Mouse (Mus musculus) adrenal gland, postnatal 25 days (tissue): Measurements from ENCODE around the gene Cd59b. TPM values are rescaled to one million over a fixed set of nuclear protein-coding genes. Genes with fewer than 3 reads are reported as not detected.

Experiments
- DNase-seq: peaks from one replicate; pipeline ENCODE4 v3.0.0; 2021; ENCODE audit warnings: mixed read lengths
- total RNA-seq: library from RNA; stranded (reverse); gene quantifications from 2 replicates; pipeline ENCODE4 v1.2.3, GENCODE M21; 2021

Cd59b gene
- total RNA-seq, 1 experiment from 2014 or later = 6.4 TPM

GRCm38 (mm10) chr2:104119097-104119496 lies 49.4 kb downstream of the Cd59b start:
- no peak for DNase-seq

GRCm38 (mm10) chr2:104120312-104120711 lies 50.7 kb downstream of the Cd59b start:
- DNase-seq = no peak

DNA sequence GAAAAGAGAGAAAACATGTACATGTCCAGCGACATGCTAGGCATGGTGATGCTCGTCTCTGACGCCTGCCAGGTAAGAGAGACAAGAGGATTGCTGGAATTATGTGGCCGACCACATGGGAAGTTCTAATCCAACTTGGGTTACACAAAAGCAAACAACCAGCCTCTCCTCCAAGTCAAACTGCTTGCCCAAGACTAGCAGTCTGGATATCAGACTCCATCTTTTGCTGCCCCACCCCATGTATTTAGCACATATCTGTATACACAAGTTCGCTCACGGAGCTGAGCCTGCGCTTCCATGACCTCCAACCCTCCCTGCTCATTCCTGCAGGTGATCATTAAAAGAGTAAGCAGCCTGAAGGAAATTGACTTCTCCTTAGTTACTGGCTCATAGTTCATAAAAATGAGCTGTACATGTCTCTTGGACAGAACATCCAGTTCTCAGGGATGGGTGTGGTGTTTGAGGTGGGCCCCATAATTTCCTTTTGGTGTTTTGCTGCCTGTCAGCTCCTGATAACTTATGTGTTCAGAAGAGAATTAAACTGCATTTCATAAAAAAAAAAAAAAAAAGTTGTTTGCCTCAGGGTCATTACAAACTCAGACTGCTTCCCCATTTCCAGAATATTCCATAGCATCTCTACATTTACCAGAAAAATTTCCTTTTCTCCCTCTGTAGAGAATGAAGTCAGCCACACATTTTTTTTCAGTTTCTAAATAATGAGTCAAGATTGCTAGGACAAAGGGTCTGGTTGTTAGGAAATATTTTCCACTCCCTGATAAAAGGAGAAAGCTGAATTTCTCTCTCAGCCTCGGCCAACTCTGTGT lies 52.2 kb downstream of the Cd59b start:
- no peak for DNase-seq

- peak; percentile 95 for DNase-seq
These were observed 53.1 kb downstream of the Cd59b start, which contains the start of gene A930018P22Rik for GRCm38 (mm10) chr2:104122505-104123378. Gene A930018P22Rik, plus strand, starts transcription at chr2:104122769.

DNA sequence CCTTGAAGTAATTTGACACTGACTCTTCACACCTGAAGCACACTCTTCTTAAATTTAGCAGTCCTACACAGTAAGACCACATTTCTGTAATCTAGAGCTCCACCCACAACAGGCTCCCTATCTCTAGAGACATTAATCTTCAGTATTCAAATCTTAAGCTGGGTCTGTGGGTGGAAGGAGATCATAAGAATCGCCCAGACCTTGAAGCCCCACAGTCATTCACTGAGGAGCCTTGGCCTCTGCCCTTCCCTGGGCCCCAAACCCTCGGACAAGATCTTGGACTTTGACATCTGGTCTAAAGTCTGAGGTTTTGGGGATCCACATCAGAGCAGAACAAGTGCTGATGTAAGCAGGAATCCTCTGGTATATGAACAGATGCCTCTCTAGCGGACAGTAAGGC lies 53.9 kb downstream of the Cd59b start:
- no peak for DNase-seq

GRCm38 (mm10) chr2:104124071-104124470 lies 54.4 kb downstream of the Cd59b start:
- DNase-seq = no peak

- DNase-seq = peak; percentile 57
These were observed 59.3 kb downstream of the Cd59b start for GRCm38 (mm10) chr2:104128803-104129531.

GRCm38 (mm10) chr2:104130165-104130564 lies 60.5 kb downstream of the Cd59b start:
- DNase-seq = no peak

- DNase-seq = peak; percentile 64
These were observed 61.3 kb downstream of the Cd59b start for GRCm38 (mm10) chr2:104130969-104131368.

- no peak for DNase-seq
These were observed 62.7 kb downstream of the Cd59b start for GRCm38 (mm10) chr2:104132266-104132859.

- DNase-seq = no peak
These were observed 63.6 kb downstream of the Cd59b start for GRCm38 (mm10) chr2:104133042-104133810.

DNA sequence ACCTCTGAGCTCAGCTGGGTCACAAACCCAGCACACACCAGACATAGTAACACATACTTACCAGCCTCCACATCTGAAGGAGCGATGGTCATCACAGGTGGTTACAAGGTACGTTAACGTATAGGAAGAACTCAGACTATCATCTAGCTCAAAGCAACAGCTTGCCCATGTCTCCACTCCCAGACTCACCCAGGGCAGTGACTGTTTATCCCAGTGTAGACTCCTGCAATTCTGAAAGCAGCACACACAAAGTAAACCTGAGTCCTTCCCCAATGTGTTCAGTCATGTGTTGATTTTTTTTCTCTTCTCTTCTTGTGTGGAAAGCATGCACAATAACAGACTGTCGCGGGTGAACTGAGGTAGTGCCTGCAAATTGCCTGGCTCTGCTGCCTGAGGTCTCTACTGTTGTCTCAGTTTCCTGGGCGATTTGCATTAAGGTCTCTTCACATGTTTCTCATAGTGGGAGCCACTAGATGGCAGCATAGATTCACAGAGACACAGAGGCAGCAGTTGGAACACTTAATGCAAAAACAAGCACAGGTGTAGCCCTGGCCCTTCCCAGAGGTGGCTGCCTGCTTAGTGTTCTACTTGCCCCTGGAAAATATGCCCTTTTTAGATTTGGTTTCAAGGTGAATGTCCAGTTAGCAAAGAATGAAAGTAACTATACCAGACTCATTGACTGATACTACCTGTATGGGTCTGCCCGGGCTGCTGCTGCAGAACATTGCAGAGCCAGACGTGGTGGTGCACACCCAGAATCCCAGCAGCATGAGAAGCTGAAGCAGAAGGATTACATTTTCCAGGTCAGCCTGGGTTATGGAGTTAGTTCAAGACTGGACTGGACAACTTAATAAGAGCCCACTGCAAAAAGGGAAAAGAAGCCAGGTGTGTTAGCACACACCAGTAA lies 64.8 kb downstream of the Cd59b start:
- DNase-seq = peak; percentile 27

GRCm38 (mm10) chr2:104135920-104136319 lies 66.3 kb downstream of the Cd59b start:
- no peak for DNase-seq

Other genes starting within 250 kb of the Cd59b start
- gene Lmo2, start 111.9 kb upstream of the Cd59b start, total RNA-seq = 28.9 and 31.9 TPM in 2 replicates
- 85.6 and 105 TPM in 2 replicates for gene Fbxo3, start 42.1 kb upstream of the Cd59b start, total RNA-seq
- not detected in 2 replicates for gene 4931422A03Rik, start 41.5 kb upstream of the Cd59b start, total RNA-seq
- 0.55 TPM in 1 of 2 replicates, not detected in the other for gene Gm10912, start 4.0 kb upstream of the Cd59b start, total RNA-seq
- gene Gm10799, start 1.3 kb upstream of the Cd59b start, total RNA-seq = not detected in 2 replicates
- gene Cd59a, start 26.0 kb downstream of the Cd59b start, total RNA-seq = 63.6 and 68.6 TPM in 2 replicates
- 0.79 and 2.4 TPM in 2 replicates for gene A930018P22Rik, start 52.9 kb downstream of the Cd59b start, total RNA-seq